Mouse (Mus musculus) hindbrain, embryonic 15.5 days (tissue): Measurements from ENCODE around the gene Lpo. TPM values are rescaled to one million over a fixed set of nuclear protein-coding genes. Genes with fewer than 3 reads are reported as not detected.

ENCODE experiments used
- ATAC-seq: fragments of 200-750 bp; cut with Nextera tagmentation; 2 replicates; pipeline ENCODE4 v1.8.0; 2017; ENCODE audit warnings: low read depth, moderate number of reproducible peaks, moderate TSS enrichment; ENCODE audit not compliant: low FRiP score
- H3K27ac ChIP-seq: fragments of 300-500 bp; sonication (generic); replicated peaks from 2 replicates; pipeline ENCODE4 v1.5.1; 2015; ENCODE audit warnings: mild to moderate bottlenecking, inconsistent platforms
- H3K27me3 ChIP-seq: fragments of 300-500 bp; sonication (generic); 2 replicates; pipeline ENCODE4 v1.6.1; 2015; ENCODE audit warnings: control low read depth, inconsistent platforms
- H3K36me3 ChIP-seq: fragments of 300-500 bp; sonication (generic); 2 replicates; pipeline ENCODE4 v1.6.1; 2015; ENCODE audit warnings: control low read depth, inconsistent platforms
- H3K4me1 ChIP-seq: fragments of 300-500 bp; sonication (generic); replicated peaks from 2 replicates; pipeline ENCODE4 v1.6.1; 2015; ENCODE audit warnings: control low read depth, inconsistent platforms
- H3K4me2 ChIP-seq: fragments of 300-500 bp; sonication (generic); 2 replicates; pipeline ENCODE4 v1.6.1; 2015; ENCODE audit warnings: moderate library complexity, mild to moderate bottlenecking, inconsistent platforms
- H3K4me3 ChIP-seq: fragments of 300-500 bp; sonication (generic); 2 replicates; pipeline ENCODE4 v1.5.1; 2015; ENCODE audit warnings: mild to moderate bottlenecking, inconsistent platforms
- H3K9ac ChIP-seq: fragments of 300-500 bp; sonication (generic); 2 replicates; pipeline ENCODE4 v1.6.1; 2015; ENCODE audit warnings: inconsistent platforms
- H3K9me3 ChIP-seq: fragments of 300-500 bp; sonication (generic); 2 replicates; pipeline ENCODE4 v1.6.1; 2016; ENCODE audit warnings: control low read depth, inconsistent platforms
- WGBS: fragments of 180-500 bp; shearing (Covaris S2); methylation state at CpG from one replicate; pipeline ENCODE4 v1.1.7; 2015; 5-methylcytosine and 5-hydroxymethylcytosine counted together
- polyA plus RNA-seq: library from polyadenylated mRNA; unstranded; fragments of >200 nt; fragmentation: Nextera tagmentation; extraction: Ambion mirVana; gene quantifications from 2 replicates; pipeline ENCODE4 v1.2.1, GENCODE M21; 2015

Gene Lpo
- polyA plus RNA-seq, 1 experiment from 2014 or later, result 2.2 TPM

DNA sequence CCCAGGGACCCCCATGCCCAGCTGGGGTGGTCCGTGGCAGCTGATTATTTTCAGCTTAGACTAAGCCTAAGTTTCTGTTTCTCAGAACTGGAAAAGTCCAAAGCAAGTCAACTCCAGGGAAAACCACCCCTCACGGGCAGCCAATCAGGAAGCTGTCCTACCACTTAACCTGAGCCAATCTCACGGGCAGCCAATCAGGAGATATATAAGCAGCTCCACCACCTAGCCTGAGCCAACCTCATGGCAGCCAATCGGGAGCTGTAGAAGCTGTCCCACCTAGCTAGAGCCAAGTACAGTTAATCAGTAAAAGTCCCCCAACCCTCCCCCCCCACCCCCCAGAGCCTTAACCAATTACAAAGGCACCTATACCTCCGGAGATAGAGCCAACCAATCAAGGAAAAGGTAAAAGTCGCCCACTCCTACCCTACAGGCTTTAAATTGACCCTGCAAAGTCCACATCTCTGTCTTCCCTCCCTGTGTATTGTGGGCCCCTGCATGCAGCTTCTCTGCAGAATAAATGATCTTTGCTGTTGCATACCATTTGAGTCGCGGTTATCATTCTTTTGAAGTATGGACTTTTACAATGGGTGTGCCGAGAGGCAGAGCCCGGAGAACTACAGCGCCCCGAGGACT is 19.0 kb upstream of the Lpo start:
- H3K4me1 ChIP-seq, result no peaks in the 10 kb centered on the region
- ATAC-seq, result no peak
- WGBS, result 80% methylated on average over 12 of the region's 12 CpGs
- H3K27ac ChIP-seq, result no peak overlapping the region
- no peak overlapping the region for H3K9ac ChIP-seq
- H3K4me2 ChIP-seq, result no peak overlapping the region
- no peaks in the 10 kb centered on the region for H3K27me3 ChIP-seq
- H3K4me3 ChIP-seq, result no peak overlapping the region
- H3K36me3 ChIP-seq, result no peaks in the 10 kb centered on the region
- H3K9me3 ChIP-seq, result no peaks in the 10 kb centered on the region

GRCm38 (mm10) chr11:87841436-87841835 is 13.3 kb upstream of the Lpo start:
- ATAC-seq, result no peak
- 79% methylated on average over 3 of the region's 3 CpGs for WGBS
- no peaks in the 10 kb centered on the region for H3K9me3 ChIP-seq
- no peaks in the 10 kb centered on the region for H3K27me3 ChIP-seq
- no peak overlapping the region for H3K4me3 ChIP-seq
- H3K27ac ChIP-seq, result no peak overlapping the region
- H3K4me1 ChIP-seq, result no peaks in the 10 kb centered on the region
- no peak overlapping the region for H3K9ac ChIP-seq
- H3K36me3 ChIP-seq, result no peaks in the 10 kb centered on the region
- no peak overlapping the region for H3K4me2 ChIP-seq

GRCm38 (mm10) chr11:87840676-87841075 is 12.6 kb upstream of the Lpo start:
- ATAC-seq, result no peak
- H3K4me1 ChIP-seq, result no peaks in the 10 kb centered on the region
- H3K36me3 ChIP-seq, result no peaks in the 10 kb centered on the region
- H3K4me2 ChIP-seq, result no peak overlapping the region
- H3K9me3 ChIP-seq, result no peaks in the 10 kb centered on the region
- no peak overlapping the region for H3K27ac ChIP-seq
- H3K27me3 ChIP-seq, result no peaks in the 10 kb centered on the region
- no peak overlapping the region for H3K4me3 ChIP-seq
- H3K9ac ChIP-seq, result no peak overlapping the region
- WGBS, result 89% methylated on average over 8 of the region's 8 CpGs

DNA sequence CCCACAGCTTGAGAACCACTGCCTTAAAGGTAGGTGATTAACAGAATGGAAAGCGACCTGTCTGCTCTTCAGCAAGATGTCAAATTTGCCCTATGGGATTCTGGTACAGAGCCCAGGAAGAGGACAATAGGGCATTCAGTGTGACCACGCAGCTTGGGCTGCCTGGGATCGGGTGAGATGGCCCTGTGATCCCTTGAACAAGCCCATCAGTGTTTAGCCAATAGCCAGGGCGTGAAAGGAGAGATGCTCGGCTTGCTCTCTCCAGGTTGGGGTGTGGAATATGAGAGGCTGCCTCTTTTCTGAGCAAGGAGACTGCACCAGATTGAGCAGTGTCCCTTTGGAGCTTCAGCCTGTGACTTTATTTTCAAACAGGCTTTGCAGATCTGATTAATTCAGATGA is 6.6 kb downstream of the Lpo start:
- no peak overlapping the region for H3K27ac ChIP-seq
- no peaks in the 10 kb centered on the region for H3K36me3 ChIP-seq
- no peaks in the 10 kb centered on the region for H3K27me3 ChIP-seq
- H3K9me3 ChIP-seq, result no peaks in the 10 kb centered on the region
- no peak overlapping the region for H3K9ac ChIP-seq
- no peak overlapping the region for H3K4me2 ChIP-seq
- no peak for ATAC-seq
- no peak overlapping the region for H3K4me3 ChIP-seq
- peaks cover 11% of the 10 kb centered on the region for H3K4me1 ChIP-seq
- 53% methylated on average over 5 of the region's 5 CpGs for WGBS

GRCm38 (mm10) chr11:87817443-87817773 is 10.7 kb downstream of the Lpo start:
- no peaks in the 10 kb centered on the region for H3K36me3 ChIP-seq
- H3K4me3 ChIP-seq, result peak overlapping the region; percentile 38
- no peak for ATAC-seq
- H3K4me1 ChIP-seq, result peaks cover 16% of the 10 kb centered on the region
- H3K4me2 ChIP-seq, result peak overlapping the region; percentile 63
- no peaks in the 10 kb centered on the region for H3K9me3 ChIP-seq
- no peaks in the 10 kb centered on the region for H3K27me3 ChIP-seq
- H3K9ac ChIP-seq, result peak overlapping the region; percentile 50
- H3K27ac ChIP-seq, result peak overlapping the region; percentile 39; the same call in 1 of the 2 replicates
- 34% methylated on average over 4 of the region's 4 CpGs for WGBS

GRCm38 (mm10) chr11:87816707-87817442 is 11.2 kb downstream of the Lpo start:
- Histone ChIP-seq H3K4me2 (peak overlapping the region; percentile 63), H3K9ac (peak overlapping the region; percentile 50), H3K27me3 (no peaks in the 10 kb centered on the region), H3K4me1 (peaks cover 18% of the 10 kb centered on the region), H3K4me3 (peak overlapping the region; percentile 38), H3K27ac (peak overlapping the region; percentile 39; the same call in 1 of the 2 replicates), H3K36me3 (no peaks in the 10 kb centered on the region), H3K9me3 (no peaks in the 10 kb centered on the region)
- 3% methylated on average over 31 of the region's 31 CpGs for WGBS
- ATAC-seq, result peak; percentile 82

GRCm38 (mm10) chr11:87814831-87815230 is 13.3 kb downstream of the Lpo start:
- no peak for ATAC-seq
- Histone ChIP-seq H3K4me2 (no peak overlapping the region), H3K27me3 (no peaks in the 10 kb centered on the region), H3K27ac (no peak overlapping the region), H3K36me3 (no peaks in the 10 kb centered on the region), H3K4me3 (no peak overlapping the region), H3K9ac (no peak overlapping the region), H3K4me1 (peaks cover 24% of the 10 kb centered on the region), H3K9me3 (no peaks in the 10 kb centered on the region)
- 50% methylated on average over 8 of the region's 8 CpGs for WGBS

GRCm38 (mm10) chr11:87811396-87811795 is 16.7 kb downstream of the Lpo start:
- Histone ChIP-seq H3K36me3 (no peaks in the 10 kb centered on the region), H3K4me1 (peaks cover 12% of the 10 kb centered on the region), H3K9ac (no peak overlapping the region), H3K27me3 (no peaks in the 10 kb centered on the region), H3K4me3 (no peak overlapping the region), H3K4me2 (no peak overlapping the region), H3K9me3 (no peaks in the 10 kb centered on the region), H3K27ac (peak overlapping the region; percentile 58; the same call in 1 of the 2 replicates)
- 30% methylated on average over 4 of the region's 4 CpGs for WGBS
- peak; percentile 48; the same call in 1 of the 2 replicates for ATAC-seq

DNA sequence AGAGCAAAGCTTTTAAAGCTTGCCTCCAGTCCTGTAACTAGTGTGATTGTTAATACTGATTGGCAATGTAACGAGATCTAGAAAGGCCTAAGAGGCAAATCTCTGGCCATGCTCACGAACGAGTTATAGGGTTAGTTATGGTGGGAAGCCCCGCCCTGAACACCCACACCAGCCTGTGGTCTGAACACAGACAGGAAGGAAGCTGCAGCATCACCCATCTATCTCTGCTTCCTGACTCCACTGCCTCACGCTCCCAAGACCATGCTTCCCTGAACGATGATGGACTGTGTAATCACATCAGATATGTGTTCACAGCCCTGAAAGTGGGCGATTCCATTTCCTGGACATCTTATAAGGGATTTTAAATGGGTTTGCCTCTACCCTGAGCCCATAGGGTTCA is 19.9 kb downstream of the Lpo start:
- Histone ChIP-seq H3K27ac (no peak overlapping the region), H3K27me3 (no peaks in the 10 kb centered on the region), H3K36me3 (no peaks in the 10 kb centered on the region), H3K4me1 (peaks cover 9% of the 10 kb centered on the region), H3K4me2 (no peak overlapping the region), H3K9me3 (no peaks in the 10 kb centered on the region), H3K4me3 (no peak overlapping the region), H3K9ac (no peak overlapping the region)
- no peak for ATAC-seq
- 87% methylated on average over 7 of the region's 7 CpGs for WGBS

- Histone ChIP-seq H3K4me1 (peaks cover 9% of the 10 kb centered on the region), H3K4me3 (no peak overlapping the region), H3K9me3 (no peaks in the 10 kb centered on the region), H3K36me3 (no peaks in the 10 kb centered on the region), H3K9ac (no peak overlapping the region), H3K27ac (no peak overlapping the region), H3K4me2 (no peak overlapping the region), H3K27me3 (no peaks in the 10 kb centered on the region)
- ATAC-seq, result no peak
- 86% methylated on average over 6 of the region's 6 CpGs for WGBS
Measured at GRCm38 (mm10) chr11:87807433-87807832, 20.7 kb downstream of the Lpo start.

DNA sequence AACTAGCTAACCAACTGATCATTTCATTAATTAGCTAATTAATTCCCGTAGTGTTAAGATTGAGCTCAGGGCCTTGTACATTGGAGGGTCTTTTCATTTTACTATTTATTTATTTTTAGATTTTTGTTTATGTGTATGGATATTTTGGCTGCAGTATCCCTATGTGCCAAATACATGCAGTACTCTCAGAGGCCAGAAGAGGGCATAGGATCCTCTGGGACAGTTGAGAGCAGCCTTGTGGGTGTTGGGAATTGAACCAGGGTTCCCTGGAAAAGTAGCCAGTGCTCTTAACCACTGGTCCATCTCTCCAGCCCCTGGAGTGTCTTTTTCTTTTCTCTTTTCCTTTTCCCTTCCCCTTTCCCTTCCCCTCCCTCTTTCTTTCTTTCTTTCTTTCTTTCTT is 22.6 kb downstream of the Lpo start:
- H3K9me3 ChIP-seq, result no peaks in the 10 kb centered on the region
- H3K4me1 ChIP-seq, result no peaks in the 10 kb centered on the region
- H3K27me3 ChIP-seq, result no peaks in the 10 kb centered on the region
- H3K4me2 ChIP-seq, result no peak overlapping the region
- H3K36me3 ChIP-seq, result no peaks in the 10 kb centered on the region
- no peak for ATAC-seq
- no peak overlapping the region for H3K4me3 ChIP-seq
- 67% methylated on average over 1 of the region's 1 CpGs for WGBS
- no peak overlapping the region for H3K27ac ChIP-seq
- H3K9ac ChIP-seq, result no peak overlapping the region

GRCm38 (mm10) chr11:87802621-87803020 is 25.5 kb downstream of the Lpo start:
- no peak for ATAC-seq
- WGBS, result 47% methylated on average over 14 of the region's 14 CpGs
- H3K4me3 ChIP-seq, result no peak overlapping the region
- no peaks in the 10 kb centered on the region for H3K9me3 ChIP-seq
- no peaks in the 10 kb centered on the region for H3K27me3 ChIP-seq
- no peaks in the 10 kb centered on the region for H3K36me3 ChIP-seq
- no peak overlapping the region for H3K27ac ChIP-seq
- 0 out of 2 replicates have a peak, but pooled peaks cover 2% of the 10 kb centered on the region for H3K4me1 ChIP-seq
- no peak overlapping the region for H3K9ac ChIP-seq
- no peak overlapping the region for H3K4me2 ChIP-seq
